Mouse (Mus musculus) G1E (cell line): Measurements from ENCODE around the gene Abca2.

Experiments
- CTCF ChIP-seq: IDR thresholded peaks from 2 replicates; pipeline ENCODE4 v1.5.1; 2012; ENCODE audit warnings: low read depth, low read length, inconsistent platforms, mixed read lengths
- GATA1 ChIP-seq: IDR thresholded peaks from 2 replicates; pipeline ENCODE4 v1.6.1; 2012; ENCODE audit warnings: borderline replicate concordance, low read length, inconsistent platforms, mixed read lengths
- TAL1 ChIP-seq: conservative IDR thresholded peaks from 2 replicates; pipeline ENCODE4 v1.6.1; 2012; ENCODE audit warnings: low read depth, low read length, inconsistent platforms, mixed read lengths

DNA sequence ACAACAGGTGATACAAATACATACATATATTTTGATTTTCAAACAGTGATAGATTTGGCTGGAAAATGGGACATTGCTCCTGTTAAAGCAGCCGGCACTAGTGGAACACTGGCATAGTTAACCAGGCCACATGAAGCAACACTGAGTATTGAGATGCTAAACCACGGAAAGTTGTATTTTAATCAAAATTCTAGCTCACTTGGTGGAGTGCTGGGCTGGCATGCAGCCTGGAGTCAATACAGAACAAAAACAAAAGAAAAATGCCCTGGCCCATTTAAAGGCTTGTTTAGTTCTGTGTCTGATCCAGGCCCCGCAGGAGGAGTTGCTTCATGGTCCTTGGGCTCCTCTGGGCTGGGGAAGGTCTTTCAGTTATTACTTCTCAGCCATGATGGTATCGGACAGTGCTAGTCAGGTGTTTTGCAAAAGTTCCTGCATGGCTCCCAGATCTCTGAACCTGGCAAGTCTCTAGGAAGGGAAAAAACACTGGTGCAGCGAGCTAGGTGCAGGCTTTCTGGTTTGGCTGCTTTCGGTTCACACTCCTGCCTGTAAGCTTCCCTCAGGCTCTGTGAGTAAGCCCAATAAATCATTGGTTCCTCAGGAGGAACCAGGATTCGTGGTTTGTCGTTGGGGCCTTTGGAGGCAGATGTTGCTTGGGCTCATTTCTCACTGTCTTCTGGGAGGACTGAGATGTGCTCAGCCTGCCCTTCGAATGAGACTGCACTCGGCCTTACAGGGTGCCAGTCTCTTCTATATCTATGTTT is 51.2 kb downstream of the Abca2 start:
- TF ChIP-seq CTCF (no peak), GATA1 (no peak), TAL1 (no peak)
